Mouse (Mus musculus): Measurements from ENCODE around the gene Tas1r1. TPM values are rescaled to one million over a fixed set of nuclear protein-coding genes. Genes with fewer than 3 reads are reported as not detected.

The Tas1r1 gene
- polyA plus RNA-seq (2015; fragmentation: Nextera tagmentation; extraction: Ambion mirVana): 0.50 and 0.63 TPM in 2 replicates

- no peaks in the 10 kb centered on the region for H3K9me3 ChIP-seq (ENCODE audit: low read length)
- WGBS: 45% methylated on average over 10 of the region's 10 CpGs
- H3K36me3 ChIP-seq (ENCODE audit: insufficient read depth, low read length): peaks cover 21% of the 10 kb centered on the region
- H3K9ac ChIP-seq (replicated peaks; ENCODE audit: low read length): peak within 1 kb of the TSS; percentile 92
- ATAC-seq (ENCODE audit: low FRiP score, low TSS enrichment): no peak
- no peak within 1 kb of the TSS for H3K27ac ChIP-seq (ENCODE audit: low read length)
- peak within 1 kb of the TSS; percentile 73 for H3K4me2 ChIP-seq (replicated peaks; ENCODE audit: low read depth, low read length)
- peak within 1 kb of the TSS; percentile 100 for H3K4me3 ChIP-seq (ENCODE audit: low read length)
- H3K27me3 ChIP-seq (ENCODE audit: insufficient read depth, low read length): no peaks in the 10 kb centered on the region
- H3K4me1 ChIP-seq (ENCODE audit: insufficient read depth, low read length): peaks cover 23% of the 10 kb centered on the region
Observed at GRCm38 (mm10) chr4:152038225-152038984, at the start of gene Tas1r1. Gene Tas1r1 (minus strand): TSS chr4:152038568.

- no peaks in the 10 kb centered on the region for H3K36me3 ChIP-seq (ENCODE audit: insufficient read depth, low read length)
- peak overlapping the region; percentile 87; the same call in 1 of the 2 replicates for H3K4me3 ChIP-seq (ENCODE audit: low read length)
- 0 out of 2 replicates have a peak overlapping the region, but pooled peaks have one; percentile 89 for H3K9ac ChIP-seq (replicated peaks; ENCODE audit: low read length)
- peaks cover 28% of the 10 kb centered on the region for H3K4me1 ChIP-seq (ENCODE audit: insufficient read depth, low read length)
- no peak for ATAC-seq (ENCODE audit: low FRiP score, low TSS enrichment)
- H3K27me3 ChIP-seq (ENCODE audit: insufficient read depth, low read length): no peaks in the 10 kb centered on the region
- peak overlapping the region; percentile 83 for H3K4me2 ChIP-seq (replicated peaks; ENCODE audit: low read depth, low read length)
- WGBS: 40% methylated on average over 4 of the region's 4 CpGs
- no peak overlapping the region for H3K27ac ChIP-seq (ENCODE audit: low read length)
- no peaks in the 10 kb centered on the region for H3K9me3 ChIP-seq (ENCODE audit: low read length)
Observed at GRCm38 (mm10) chr4:152088133-152088532, 49.8 kb upstream of the Tas1r1 start.

GRCm38 (mm10) chr4:152087211-152088081 is 49.1 kb upstream of the Tas1r1 start:
- Histone ChIP-seq H3K4me2 (replicated peaks; ENCODE audit: low read depth, low read length) (peak overlapping the region; percentile 83), H3K36me3 (ENCODE audit: insufficient read depth, low read length) (no peaks in the 10 kb centered on the region), H3K4me1 (ENCODE audit: insufficient read depth, low read length) (peaks cover 22% of the 10 kb centered on the region), H3K27ac (ENCODE audit: low read length) (peak overlapping the region; percentile 75; the same call in 1 of the 2 replicates), H3K9me3 (ENCODE audit: low read length) (no peaks in the 10 kb centered on the region), H3K4me3 (ENCODE audit: low read length) (peak overlapping the region; percentile 87), H3K27me3 (ENCODE audit: insufficient read depth, low read length) (no peaks in the 10 kb centered on the region), H3K9ac (replicated peaks; ENCODE audit: low read length) (peak overlapping the region; percentile 89)
- no peak for ATAC-seq (ENCODE audit: low FRiP score, low TSS enrichment)
- 3% methylated on average over 12 of the region's 12 CpGs for WGBS

GRCm38 (mm10) chr4:152086505-152087210 is 48.3 kb upstream of the Tas1r1 start:
- ATAC-seq (ENCODE audit: low FRiP score, low TSS enrichment): peak; percentile 89

GRCm38 (mm10) chr4:152084616-152085015 is 46.2 kb upstream of the Tas1r1 start:
- Histone ChIP-seq H3K9ac (replicated peaks; ENCODE audit: low read length) (no peak overlapping the region), H3K27ac (ENCODE audit: low read length) (no peak overlapping the region), H3K4me2 (replicated peaks; ENCODE audit: low read depth, low read length) (no peak overlapping the region), H3K9me3 (ENCODE audit: low read length) (no peaks in the 10 kb centered on the region), H3K4me3 (ENCODE audit: low read length) (no peak overlapping the region), H3K27me3 (ENCODE audit: insufficient read depth, low read length) (no peaks in the 10 kb centered on the region), H3K4me1 (ENCODE audit: insufficient read depth, low read length) (peaks cover 18% of the 10 kb centered on the region), H3K36me3 (ENCODE audit: insufficient read depth, low read length) (no peaks in the 10 kb centered on the region)
- WGBS: 87% methylated on average over 7 of the region's 7 CpGs
- no peak for ATAC-seq (ENCODE audit: low FRiP score, low TSS enrichment)

More at GRCm38 (mm10) chr4:152086505-152087210, 48.3 kb upstream of the Tas1r1 start:
- Histone ChIP-seq H3K4me3 (ENCODE audit: low read length) (peak overlapping the region; percentile 87), H3K27ac (ENCODE audit: low read length) (peak overlapping the region; percentile 75), H3K4me1 (ENCODE audit: insufficient read depth, low read length) (peaks cover 18% of the 10 kb centered on the region), H3K36me3 (ENCODE audit: insufficient read depth, low read length) (no peaks in the 10 kb centered on the region), H3K4me2 (replicated peaks; ENCODE audit: low read depth, low read length) (peak overlapping the region; percentile 83), H3K9me3 (ENCODE audit: low read length) (no peaks in the 10 kb centered on the region), H3K9ac (replicated peaks; ENCODE audit: low read length) (peak overlapping the region; percentile 89), H3K27me3 (ENCODE audit: insufficient read depth, low read length) (no peaks in the 10 kb centered on the region)
- WGBS: under 1% methylated on average over 53 of the region's 92 CpGs

GRCm38 (mm10) chr4:152083611-152084220 is 45.3 kb upstream of the Tas1r1 start:
- Histone ChIP-seq H3K4me1 (ENCODE audit: insufficient read depth, low read length) (peaks cover 15% of the 10 kb centered on the region), H3K9me3 (ENCODE audit: low read length) (no peaks in the 10 kb centered on the region), H3K36me3 (ENCODE audit: insufficient read depth, low read length) (no peaks in the 10 kb centered on the region), H3K27me3 (ENCODE audit: insufficient read depth, low read length) (no peaks in the 10 kb centered on the region), H3K27ac (ENCODE audit: low read length) (no peak overlapping the region), H3K9ac (replicated peaks; ENCODE audit: low read length) (no peak overlapping the region), H3K4me2 (replicated peaks; ENCODE audit: low read depth, low read length) (no peak overlapping the region), H3K4me3 (ENCODE audit: low read length) (no peak overlapping the region)
- WGBS: 66% methylated on average over 7 of the region's 7 CpGs
- no peak for ATAC-seq (ENCODE audit: low FRiP score, low TSS enrichment)

GRCm38 (mm10) chr4:152079931-152080330 is 41.6 kb upstream of the Tas1r1 start:
- H3K4me2 ChIP-seq (replicated peaks; ENCODE audit: low read depth, low read length): no peak overlapping the region
- H3K27me3 ChIP-seq (ENCODE audit: insufficient read depth, low read length): no peaks in the 10 kb centered on the region
- H3K9ac ChIP-seq (replicated peaks; ENCODE audit: low read length): no peak overlapping the region
- H3K9me3 ChIP-seq (ENCODE audit: low read length): no peaks in the 10 kb centered on the region
- 40% methylated on average over 7 of the region's 7 CpGs for WGBS
- peaks cover 13% of the 10 kb centered on the region for H3K4me1 ChIP-seq (ENCODE audit: insufficient read depth, low read length)
- peak; percentile 49 for ATAC-seq (ENCODE audit: low FRiP score, low TSS enrichment)
- no peaks in the 10 kb centered on the region for H3K36me3 ChIP-seq (ENCODE audit: insufficient read depth, low read length)
- H3K4me3 ChIP-seq (ENCODE audit: low read length): no peak overlapping the region
- H3K27ac ChIP-seq (ENCODE audit: low read length): no peak overlapping the region

- H3K9ac ChIP-seq (replicated peaks; ENCODE audit: low read length): no peak overlapping the region
- ATAC-seq (ENCODE audit: low FRiP score, low TSS enrichment): no peak
- H3K4me1 ChIP-seq (ENCODE audit: insufficient read depth, low read length): peaks cover 13% of the 10 kb centered on the region
- 96% methylated on average over 3 of the region's 3 CpGs for WGBS
- H3K27ac ChIP-seq (ENCODE audit: low read length): no peak overlapping the region
- no peaks in the 10 kb centered on the region for H3K9me3 ChIP-seq (ENCODE audit: low read length)
- H3K27me3 ChIP-seq (ENCODE audit: insufficient read depth, low read length): no peaks in the 10 kb centered on the region
- H3K4me2 ChIP-seq (replicated peaks; ENCODE audit: low read depth, low read length): no peak overlapping the region
- no peak overlapping the region for H3K4me3 ChIP-seq (ENCODE audit: low read length)
- no peaks in the 10 kb centered on the region for H3K36me3 ChIP-seq (ENCODE audit: insufficient read depth, low read length)
Observed at GRCm38 (mm10) chr4:152079261-152079660, 40.9 kb upstream of the Tas1r1 start.

- H3K27me3 ChIP-seq (ENCODE audit: insufficient read depth, low read length): no peaks in the 10 kb centered on the region
- 83% methylated on average over 10 of the region's 10 CpGs for WGBS
- H3K4me2 ChIP-seq (replicated peaks; ENCODE audit: low read depth, low read length): no peak overlapping the region
- no peak overlapping the region for H3K4me3 ChIP-seq (ENCODE audit: low read length)
- no peak for ATAC-seq (ENCODE audit: low FRiP score, low TSS enrichment)
- no peaks in the 10 kb centered on the region for H3K36me3 ChIP-seq (ENCODE audit: insufficient read depth, low read length)
- no peak overlapping the region for H3K9ac ChIP-seq (replicated peaks; ENCODE audit: low read length)
- H3K4me1 ChIP-seq (ENCODE audit: insufficient read depth, low read length): peaks cover 13% of the 10 kb centered on the region
- H3K27ac ChIP-seq (ENCODE audit: low read length): no peak overlapping the region
- no peaks in the 10 kb centered on the region for H3K9me3 ChIP-seq (ENCODE audit: low read length)
Observed at GRCm38 (mm10) chr4:152078105-152078530, 39.8 kb upstream of the Tas1r1 start.

Measured in kidney, embryonic 16.5 days (tissue).